Mouse (Mus musculus) lung, embryonic 16.5 days (tissue): ENCODE measurements around the gene Ilf3. TPM values are rescaled to one million over a fixed set of nuclear protein-coding genes. Genes with fewer than 3 reads are reported as not detected.

Source experiments
- ATAC-seq: fragments of 200-750 bp; cut with Nextera tagmentation; 2 replicates; pipeline ENCODE4 v1.8.0; 2017; ENCODE audit warnings: low read depth, mild to moderate bottlenecking, moderate library complexity
- H3K27ac ChIP-seq: fragments of 300-500 bp; sonication (generic); 2 replicates; pipeline ENCODE4 v1.5.1; 2014; ENCODE audit warnings: mild to moderate bottlenecking, control low read depth, low read length
- H3K27me3 ChIP-seq: fragments of 300-500 bp; sonication (generic); 2 replicates; pipeline ENCODE4 v1.6.1; 2014; ENCODE audit warnings: low read depth, low read length, mixed read lengths; ENCODE audit not compliant: control insufficient read depth, insufficient read depth
- H3K36me3 ChIP-seq: fragments of 300-500 bp; sonication (generic); 2 replicates; pipeline ENCODE4 v1.6.1; 2014; ENCODE audit warnings: low read length; ENCODE audit not compliant: control insufficient read depth, insufficient read depth
- H3K4me1 ChIP-seq: fragments of 300-500 bp; sonication (generic); replicated peaks from 2 replicates; pipeline ENCODE4 v1.6.1; 2014; ENCODE audit warnings: low read length, mixed read lengths; ENCODE audit not compliant: control insufficient read depth, insufficient read depth
- H3K4me2 ChIP-seq: fragments of 300-500 bp; sonication (generic); 2 replicates; pipeline ENCODE4 v1.6.1; 2014; ENCODE audit warnings: low read depth, low read length, control low read depth
- H3K4me3 ChIP-seq: fragments of 300-500 bp; sonication (generic); 2 replicates; pipeline ENCODE4 v1.5.1; 2014; ENCODE audit warnings: mild to moderate bottlenecking, low read length, control low read depth
- H3K9ac ChIP-seq: fragments of 300-500 bp; sonication (generic); 2 replicates; pipeline ENCODE4 v1.6.1; 2014; ENCODE audit warnings: low read length, control low read depth
- H3K9me3 ChIP-seq: fragments of 300-500 bp; sonication (generic); 2 replicates; pipeline ENCODE4 v1.6.1; 2016; ENCODE audit warnings: low read length; ENCODE audit not compliant: control insufficient read depth
- WGBS: fragments of 180-500 bp; shearing (Covaris S2); extraction: QIAGEN DNeasy Blood & Tissue Kit; methylation state at CpG from one replicate; pipeline ENCODE4 v1.1.7; 2014; 5-methylcytosine and 5-hydroxymethylcytosine counted together
- polyA plus RNA-seq: library from polyadenylated mRNA; unstranded; fragments of >200 nt; fragmentation: Nextera tagmentation; extraction: Ambion mirVana; gene quantifications from 2 replicates; pipeline ENCODE4 v1.2.1, GENCODE M21; 2015

Gene Ilf3
- polyA plus RNA-seq, 1 experiment from 2014 or later: 168 TPM

- Histone ChIP-seq H3K36me3 (no peaks in the 10 kb centered on the region), H3K9ac (peak overlapping the region; percentile 91), H3K4me1 (peaks cover 14% of the 10 kb centered on the region), H3K9me3 (no peaks in the 10 kb centered on the region), H3K4me2 (peak overlapping the region; percentile 90), H3K27ac (no peak overlapping the region), H3K4me3 (peak overlapping the region; percentile 89), H3K27me3 (no peaks in the 10 kb centered on the region)
- no peak for ATAC-seq
- WGBS: 0% methylated on average over 1 of the region's 1 CpGs
Measured at GRCm38 (mm10) chr9:21426013-21426412, 58.3 kb downstream of the Ilf3 start.

GRCm38 (mm10) chr9:21426525-21426924 is 58.9 kb downstream of the Ilf3 start:
- 57% methylated on average over 2 of the region's 2 CpGs for WGBS
- Histone ChIP-seq H3K9me3 (no peaks in the 10 kb centered on the region), H3K36me3 (no peaks in the 10 kb centered on the region), H3K9ac (no peak overlapping the region), H3K27me3 (no peaks in the 10 kb centered on the region), H3K4me1 (peaks cover 14% of the 10 kb centered on the region), H3K4me3 (no peak overlapping the region), H3K27ac (no peak overlapping the region), H3K4me2 (peak overlapping the region; percentile 90; the same call in 1 of the 2 replicates)
- no peak for ATAC-seq

- H3K4me1 ChIP-seq: peaks cover 14% of the 10 kb centered on the region
- no peak overlapping the region for H3K4me3 ChIP-seq
- no peak overlapping the region for H3K27ac ChIP-seq
- no peaks in the 10 kb centered on the region for H3K27me3 ChIP-seq
- H3K4me2 ChIP-seq: no peak overlapping the region
- 86% methylated on average over 2 of the region's 2 CpGs for WGBS
- ATAC-seq: no peak
- no peaks in the 10 kb centered on the region for H3K9me3 ChIP-seq
- H3K9ac ChIP-seq: no peak overlapping the region
- no peaks in the 10 kb centered on the region for H3K36me3 ChIP-seq
Measured at GRCm38 (mm10) chr9:21427773-21428172, 60.1 kb downstream of the Ilf3 start.

GRCm38 (mm10) chr9:21428178-21428577 is 60.5 kb downstream of the Ilf3 start:
- H3K9me3 ChIP-seq: no peaks in the 10 kb centered on the region
- no peak overlapping the region for H3K4me3 ChIP-seq
- no peak for ATAC-seq
- H3K36me3 ChIP-seq: no peaks in the 10 kb centered on the region
- H3K9ac ChIP-seq: no peak overlapping the region
- H3K4me2 ChIP-seq: no peak overlapping the region
- peaks cover 14% of the 10 kb centered on the region for H3K4me1 ChIP-seq
- H3K27me3 ChIP-seq: no peaks in the 10 kb centered on the region
- 84% methylated on average over 6 of the region's 6 CpGs for WGBS
- H3K27ac ChIP-seq: no peak overlapping the region

GRCm38 (mm10) chr9:21430724-21431123 is 63.1 kb downstream of the Ilf3 start:
- Histone ChIP-seq H3K36me3 (no peaks in the 10 kb centered on the region), H3K9ac (no peak overlapping the region), H3K4me2 (no peak overlapping the region), H3K27ac (no peak overlapping the region), H3K4me1 (peaks cover 11% of the 10 kb centered on the region), H3K4me3 (no peak overlapping the region), H3K27me3 (no peaks in the 10 kb centered on the region), H3K9me3 (no peaks in the 10 kb centered on the region)
- 79% methylated on average over 7 of the region's 7 CpGs for WGBS
- no peak for ATAC-seq

- Histone ChIP-seq H3K36me3 (no peaks in the 10 kb centered on the region), H3K4me1 (peaks cover 3% of the 10 kb centered on the region; the same call in 1 of the 2 replicates), H3K4me2 (no peak overlapping the region), H3K27ac (no peak overlapping the region), H3K27me3 (no peaks in the 10 kb centered on the region), H3K9me3 (no peaks in the 10 kb centered on the region), H3K9ac (no peak overlapping the region), H3K4me3 (no peak overlapping the region)
- no peak for ATAC-seq
- WGBS: 83% methylated on average over 7 of the region's 7 CpGs
Measured at GRCm38 (mm10) chr9:21432066-21432465, 64.4 kb downstream of the Ilf3 start.

GRCm38 (mm10) chr9:21433766-21434165 is 66.1 kb downstream of the Ilf3 start:
- H3K9ac ChIP-seq: no peak overlapping the region
- H3K9me3 ChIP-seq: no peaks in the 10 kb centered on the region
- 66% methylated on average over 8 of the region's 8 CpGs for WGBS
- H3K4me3 ChIP-seq: no peak overlapping the region
- H3K4me1 ChIP-seq: peaks cover 7% of the 10 kb centered on the region; the same call in 1 of the 2 replicates
- H3K4me2 ChIP-seq: no peak overlapping the region
- H3K27me3 ChIP-seq: no peaks in the 10 kb centered on the region
- H3K36me3 ChIP-seq: no peaks in the 10 kb centered on the region
- 0 out of 2 replicates have a peak overlapping the region, but pooled peaks have one; percentile 25 for H3K27ac ChIP-seq
- ATAC-seq: peak; percentile 63; the same call in 1 of the 2 replicates

GRCm38 (mm10) chr9:21434410-21434809 is 66.7 kb downstream of the Ilf3 start:
- Histone ChIP-seq H3K27me3 (no peaks in the 10 kb centered on the region), H3K4me2 (no peak overlapping the region), H3K9me3 (no peaks in the 10 kb centered on the region), H3K36me3 (no peaks in the 10 kb centered on the region), H3K4me3 (no peak overlapping the region), H3K27ac (no peak overlapping the region), H3K4me1 (peaks cover 7% of the 10 kb centered on the region; the same call in 1 of the 2 replicates), H3K9ac (no peak overlapping the region)
- 90% methylated on average over 2 of the region's 2 CpGs for WGBS
- no peak for ATAC-seq

- H3K27ac ChIP-seq: no peak overlapping the region
- 71% methylated on average over 7 of the region's 7 CpGs for WGBS
- peaks cover 7% of the 10 kb centered on the region; the same call in 1 of the 2 replicates for H3K4me1 ChIP-seq
Measured at GRCm38 (mm10) chr9:21435777-21436635, 68.3 kb downstream of the Ilf3 start.

More at GRCm38 (mm10) chr9:21435777-21436635, 68.3 kb downstream of the Ilf3 start:
- Histone ChIP-seq H3K9me3 (no peaks in the 10 kb centered on the region), H3K36me3 (no peaks in the 10 kb centered on the region), H3K9ac (no peak overlapping the region), H3K4me2 (no peak overlapping the region), H3K4me3 (no peak overlapping the region), H3K27me3 (no peaks in the 10 kb centered on the region)
- no peak for ATAC-seq
